Mouse (Mus musculus) T-helper 1 cell (primary cell): ENCODE measurements at regions not wholly inside any gene's neighbourhood (a gene's known extent, or its start where the extent isn't known, plus 50 kb on each side); places are given as distances from the start of the nearest gene placed in this dataset.

Experiments used
- in situ Hi-C: fragments of 300-600 bp; cut with MboI, MseI; formaldehyde crosslinking; loops from one replicate; pipeline ENCODE4 v1.15.1; 2025; ENCODE audit warnings: high pct_unique_total_duplicates

- in situ Hi-C loops, result no loop called here
Observed at GRCm38 (mm10) chr1:184606541-184606940, 125.9 kb downstream of the Hlx start.

- in situ Hi-C loops, result no loop called here
Observed at GRCm38 (mm10) chr1:184605666-184606065, 126.8 kb downstream of the Hlx start.

- in situ Hi-C loops, result no loop called here
Observed at GRCm38 (mm10) chr1:184603136-184603535, 129.3 kb downstream of the Hlx start.

GRCm38 (mm10) chr1:184595449-184595848, 137.0 kb downstream of the Hlx start:
- in situ Hi-C loops, result no loop called here

GRCm38 (mm10) chr1:184590634-184591033, 141.8 kb downstream of the Hlx start:
- in situ Hi-C loops, result no loop called here

GRCm38 (mm10) chr1:184589277-184589676, 143.1 kb downstream of the Hlx start:
- in situ Hi-C loops, result no loop called here

- in situ Hi-C loops, result no loop called here
Observed at GRCm38 (mm10) chr1:184584505-184584874, 147.9 kb downstream of the Hlx start.

- in situ Hi-C loops, result no loop called here
Observed at GRCm38 (mm10) chr1:184583751-184584504, 148.5 kb downstream of the Hlx start.

GRCm38 (mm10) chr1:184579475-184579874, 152.9 kb downstream of the Hlx start:
- in situ Hi-C loops, result loop anchor here (5.0 kb wide), 1 partner anchor 52 kb away; no protein-coding TSS in a partner anchor

- in situ Hi-C loops, result loop anchor here (5.0 kb wide), 1 partner anchor 49 kb away; no protein-coding TSS in a partner anchor
Observed at GRCm38 (mm10) chr1:184576527-184576926, 155.9 kb downstream of the Hlx start.

GRCm38 (mm10) chr1:184573325-184573724, 159.1 kb downstream of the Hlx start:
- in situ Hi-C loops, result no loop called here

- in situ Hi-C loops, result no loop called here
Observed at GRCm38 (mm10) chr1:184570681-184571080, 161.7 kb downstream of the Hlx start.

GRCm38 (mm10) chr1:184562926-184563325, 169.5 kb downstream of the Hlx start:
- in situ Hi-C loops, result no loop called here

GRCm38 (mm10) chr1:184562239-184562638, 170.2 kb downstream of the Hlx start:
- in situ Hi-C loops, result no loop called here

- in situ Hi-C loops, result no loop called here
Observed at GRCm38 (mm10) chr1:184559543-184559942, 172.9 kb downstream of the Hlx start.

- in situ Hi-C loops, result no loop called here
Observed at GRCm38 (mm10) chr1:184553791-184554190, 178.6 kb downstream of the Hlx start.

- in situ Hi-C loops, result no loop called here
Observed at GRCm38 (mm10) chr1:184550491-184550890, 181.9 kb downstream of the Hlx start.

- in situ Hi-C loops, result no loop called here
Observed at GRCm38 (mm10) chr1:184547650-184548235, 184.7 kb downstream of the Hlx start.

- in situ Hi-C loops, result no loop called here
Observed at GRCm38 (mm10) chr1:184546140-184546661, 186.2 kb downstream of the Hlx start.

GRCm38 (mm10) chr1:184545111-184545510, 187.3 kb downstream of the Hlx start:
- in situ Hi-C loops, result no loop called here

GRCm38 (mm10) chr1:184542321-184543115, 189.9 kb downstream of the Hlx start:
- in situ Hi-C loops, result no loop called here

- in situ Hi-C loops, result no loop called here
Observed at GRCm38 (mm10) chr1:184539818-184540217, 192.6 kb downstream of the Hlx start.
